Mouse (Mus musculus): ENCODE data around the gene Fyco1.
A peak's percentile ranks its signal among the peaks of the same experiment; 100 is the strongest.

The Fyco1 gene

DNA sequence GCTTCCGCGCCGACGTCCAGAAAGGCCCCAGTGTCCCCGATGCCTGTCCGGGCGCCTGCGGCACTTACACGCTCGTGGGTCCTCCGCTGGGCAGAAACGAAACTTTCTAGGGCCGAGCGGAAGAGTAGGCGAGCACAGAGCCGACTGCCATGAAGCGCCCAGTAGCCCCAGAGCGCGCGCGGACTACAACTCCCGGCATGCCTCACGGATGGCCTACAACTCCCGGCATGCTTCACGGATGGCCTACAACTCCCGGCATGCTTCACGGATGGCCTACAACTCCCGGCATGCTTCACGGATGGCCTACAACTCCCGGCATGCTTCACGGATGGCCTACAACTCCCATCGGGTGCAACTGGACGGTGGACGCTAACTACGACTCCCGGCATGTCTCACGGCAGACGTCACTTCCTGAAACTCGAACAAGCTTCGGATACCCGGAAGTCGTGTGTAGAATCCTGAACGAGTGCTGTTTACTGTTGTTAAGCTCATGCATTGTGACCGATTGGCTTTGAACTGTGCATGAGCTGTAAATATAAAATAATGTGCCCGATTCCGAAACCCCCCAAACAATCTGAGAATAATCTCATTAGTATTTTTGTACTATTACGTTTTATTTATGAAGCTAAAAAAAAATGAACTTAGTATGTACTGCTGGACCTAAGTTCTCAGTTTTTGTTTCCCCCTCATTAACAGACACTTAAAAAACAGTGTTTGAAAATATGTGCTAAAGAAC is at the start of gene Fyco1:
TSS of gene Fyco1 (minus strand) at position 187 of the 736 bp plus-strand sequence.
- DNase-seq (ENCODE audit: low spot score in 2 of 2), result peak; percentile 98 to 99

DNA sequence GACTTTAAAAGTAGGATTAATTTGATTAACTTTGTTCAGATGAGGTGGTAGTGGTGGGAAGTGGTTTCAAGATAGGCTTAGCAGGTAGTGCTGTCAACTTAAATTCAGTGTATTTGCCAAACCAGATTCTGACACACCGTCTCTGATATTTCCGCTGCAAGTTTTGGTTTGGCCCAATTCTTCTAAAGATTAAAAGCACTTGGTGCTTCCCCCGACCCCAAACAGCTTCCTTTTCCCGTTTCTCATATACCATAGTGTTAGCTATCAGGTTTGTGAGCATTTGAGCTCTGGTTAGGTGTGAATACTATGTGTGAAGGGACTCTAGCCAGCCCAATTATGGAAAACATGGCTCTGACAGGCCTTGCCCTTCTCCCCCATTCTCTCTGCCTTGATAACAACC is 20.4 kb upstream of the Fyco1 start:
- no peak for DNase-seq (ENCODE audit: low spot score in 2 of 2)

DNA sequence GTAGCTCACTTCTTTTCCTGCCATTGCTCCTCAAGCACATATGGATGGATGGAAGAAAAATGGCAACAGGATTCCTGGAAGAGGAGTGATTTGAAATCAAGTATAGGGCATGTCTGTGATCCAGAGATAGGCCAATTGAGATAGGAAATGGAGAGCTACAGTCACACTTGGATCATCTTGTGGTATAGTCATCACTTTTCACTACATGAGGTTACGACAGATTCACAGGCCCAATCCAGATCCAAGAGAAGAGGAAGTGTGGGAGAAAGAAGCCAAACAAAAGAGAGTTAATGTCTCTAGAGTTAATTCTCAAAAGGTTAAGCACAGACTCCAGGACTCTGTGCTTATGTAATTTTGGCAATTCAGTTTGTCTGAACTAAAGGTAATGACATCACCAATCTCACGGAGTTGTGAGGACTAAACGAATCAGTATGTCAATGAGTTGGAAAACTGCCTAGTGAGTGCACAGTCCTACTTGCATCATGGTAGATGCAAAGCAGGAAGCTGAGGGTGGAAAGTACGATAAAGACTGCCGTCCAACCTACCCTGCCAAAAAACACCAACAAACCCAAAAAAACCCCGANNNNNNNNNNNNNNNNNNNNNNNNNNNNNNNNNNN is 17.6 kb upstream of the Fyco1 start:
- no peak for DNase-seq (ENCODE audit: low spot score in 2 of 2)

GRCm38 (mm10) chr9:123863641-123864040 is 11.9 kb upstream of the Fyco1 start:
- DNase-seq (ENCODE audit: low spot score in 2 of 2), result no peak

- no peak for DNase-seq (ENCODE audit: low spot score in 2 of 2)
These were observed 11.4 kb upstream of the Fyco1 start for GRCm38 (mm10) chr9:123862895-123863616.

GRCm38 (mm10) chr9:123861929-123862328 is 10.2 kb upstream of the Fyco1 start, which contains the start of gene Xcr1:
Gene Xcr1 (minus strand): TSS chr9:123862029.
- DNase-seq (ENCODE audit: low spot score in 2 of 2), result no peak

DNA sequence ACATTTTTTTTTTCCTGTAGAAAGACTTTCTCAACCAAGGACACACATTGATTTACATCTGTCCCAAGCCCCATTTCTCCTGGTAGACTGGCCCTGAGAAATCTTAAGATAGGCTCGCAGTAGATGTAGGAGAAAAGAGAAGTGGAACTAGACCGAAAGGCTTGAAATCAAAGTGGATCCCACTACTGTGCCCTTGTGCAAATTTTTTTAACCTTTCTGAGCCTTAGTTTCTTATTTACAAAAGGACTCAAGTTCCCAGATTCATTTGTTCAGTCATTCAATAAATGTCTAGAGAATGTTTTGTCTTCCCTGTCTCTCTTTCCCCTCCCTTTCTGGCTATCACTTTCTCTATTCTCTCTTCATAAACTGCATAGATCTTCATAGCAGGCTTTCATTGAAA is 5.1 kb upstream of the Fyco1 start:
- no peak for DNase-seq (ENCODE audit: low spot score in 2 of 2)

GRCm38 (mm10) chr9:123852449-123853390 is 1.0 kb upstream of the Fyco1 start:
- no peak for DNase-seq (ENCODE audit: low spot score in 2 of 2)

DNA sequence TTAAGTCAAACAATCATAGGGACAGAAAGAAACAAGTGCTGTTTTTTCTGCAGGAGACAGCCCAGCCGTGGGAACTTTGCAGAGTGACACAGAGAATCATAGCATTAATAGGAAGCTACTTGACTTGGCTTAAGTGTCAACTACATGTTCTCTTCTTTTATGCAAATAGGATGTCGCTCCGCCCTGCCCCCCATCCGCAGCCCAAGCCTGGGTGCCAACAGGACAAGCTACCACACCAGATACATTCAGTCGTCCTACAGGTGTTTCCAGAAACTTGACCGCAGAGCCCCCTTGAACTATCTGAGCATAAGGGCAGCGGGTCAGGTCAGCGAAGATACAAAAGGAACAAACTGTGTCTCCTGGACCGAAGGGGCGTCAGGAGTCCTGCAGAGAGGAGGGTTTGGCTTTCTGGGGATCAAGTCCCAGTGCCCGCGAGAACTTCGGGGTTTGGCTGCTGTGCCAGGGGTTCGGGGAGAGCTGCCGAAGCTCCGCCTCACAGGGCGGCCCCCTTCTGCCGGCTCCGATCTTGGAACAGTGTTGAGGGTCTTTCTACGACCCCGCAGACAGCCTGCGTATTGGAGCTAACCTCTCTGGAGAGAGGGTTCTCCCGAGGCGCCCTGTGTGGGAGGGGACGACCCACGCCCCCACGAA is 512 bp downstream of the Fyco1 start:
- DNase-seq (ENCODE audit: low spot score in 2 of 2), result peak in 1 of 2 experiments; percentile 12

DNA sequence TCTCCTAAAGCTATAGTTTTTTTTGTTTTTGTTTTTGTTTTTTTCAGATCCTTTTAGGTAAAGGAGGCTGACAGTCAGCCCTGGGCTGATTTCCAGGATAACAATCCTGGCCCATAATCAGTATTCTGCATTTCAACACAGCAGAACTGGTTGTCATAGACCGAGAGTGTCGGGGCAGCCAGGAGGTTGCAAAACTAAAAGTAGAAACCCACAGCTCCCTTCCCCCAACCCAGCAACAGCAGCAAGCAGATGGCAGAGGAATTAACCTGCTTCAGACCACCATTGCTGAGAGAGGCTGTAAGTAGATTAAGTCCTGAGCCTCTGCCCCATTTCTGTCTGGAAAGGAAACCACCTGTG is 1.0 kb downstream of the Fyco1 start:
- DNase-seq (ENCODE audit: low spot score in 2 of 2), result no peak

GRCm38 (mm10) chr9:123849976-123850695 is 1.6 kb downstream of the Fyco1 start:
- DNase-seq (ENCODE audit: low spot score in 2 of 2), result no peak

DNA sequence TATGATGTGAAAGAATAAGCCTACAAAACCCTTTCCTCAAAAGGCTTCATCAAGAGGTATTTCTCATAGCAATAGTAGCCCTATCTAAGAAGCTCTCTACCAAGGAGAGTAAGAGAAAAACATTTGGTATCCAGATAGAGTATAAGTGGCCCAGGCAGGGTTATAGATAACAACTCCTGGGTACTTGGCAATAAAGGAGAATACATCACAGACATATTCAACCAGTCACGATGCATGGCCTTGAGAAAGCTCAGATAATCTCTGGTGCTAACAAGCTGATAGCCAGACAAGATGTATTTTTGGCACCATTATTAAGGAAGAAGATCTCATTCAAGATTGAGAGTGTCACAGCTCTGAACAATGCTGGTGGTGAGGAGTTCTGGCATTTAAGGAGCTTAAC is 5.2 kb downstream of the Fyco1 start:
- DNase-seq (ENCODE audit: low spot score in 2 of 2), result no peak

DNA sequence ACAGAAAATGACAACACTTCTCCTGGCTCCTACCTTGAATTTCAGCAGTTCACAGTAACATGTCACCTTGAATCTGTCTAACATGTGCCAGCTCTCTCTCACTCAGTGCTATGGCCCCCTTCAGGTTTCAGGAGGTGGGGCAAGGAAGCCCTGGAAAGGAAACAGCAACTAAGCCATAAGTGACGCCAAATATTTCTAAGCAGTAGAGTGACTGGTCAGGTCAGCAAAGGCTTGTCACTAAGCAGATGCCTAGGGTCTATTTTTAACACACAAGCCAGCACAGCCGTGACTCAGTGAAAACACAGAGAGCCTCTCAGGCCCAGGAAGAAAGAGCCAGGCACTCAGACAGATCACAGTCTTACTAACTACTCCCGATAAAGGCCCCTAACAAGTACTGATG is 6.6 kb downstream of the Fyco1 start:
- no peak for DNase-seq (ENCODE audit: low spot score in 2 of 2)

DNA sequence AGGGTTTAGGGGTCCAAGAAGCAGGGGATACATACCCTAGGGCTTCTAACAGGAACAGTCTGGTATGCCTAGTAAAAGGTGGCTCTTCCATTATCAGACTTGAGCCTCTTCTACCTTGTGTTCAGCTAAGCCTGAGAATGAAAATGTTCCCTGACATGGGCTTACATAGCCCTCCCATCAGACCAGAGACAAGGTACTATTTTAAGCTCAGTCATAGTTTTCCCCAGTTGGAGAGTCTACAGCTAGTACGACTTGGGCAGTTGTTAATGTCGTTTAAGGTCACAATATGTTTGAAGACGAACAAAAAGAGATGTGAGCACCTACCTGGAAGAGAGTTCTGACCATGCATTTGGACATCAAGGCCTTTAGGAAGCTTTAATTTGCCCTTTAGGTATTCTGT is 7.2 kb downstream of the Fyco1 start:
- no peak for DNase-seq (ENCODE audit: low spot score in 2 of 2)

DNA sequence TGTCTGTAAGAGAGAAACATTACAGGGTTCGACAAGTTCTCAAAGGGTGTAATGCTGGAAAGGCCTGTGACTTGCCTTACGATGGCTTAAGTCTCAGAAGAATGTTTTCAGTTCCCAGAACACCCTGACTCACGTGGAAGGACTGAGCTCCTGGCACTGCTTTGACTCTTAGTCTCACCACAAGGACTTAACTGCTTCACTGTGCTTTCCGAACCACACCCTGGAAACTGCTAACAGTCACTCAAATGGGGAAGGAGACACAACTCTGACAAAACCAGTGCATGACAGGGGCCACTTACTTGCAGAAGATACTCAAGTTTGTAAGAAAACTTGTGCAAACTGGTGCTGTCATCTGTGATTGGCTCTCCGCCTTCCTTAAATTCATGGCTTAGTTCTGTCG is 11.5 kb downstream of the Fyco1 start:
- no peak for DNase-seq (ENCODE audit: low spot score in 2 of 2)

GRCm38 (mm10) chr9:123835851-123836250 is 15.8 kb downstream of the Fyco1 start:
- no peak for DNase-seq (ENCODE audit: low spot score in 2 of 2)

- no peak for DNase-seq (ENCODE audit: low spot score in 2 of 2)
These were observed 22.8 kb downstream of the Fyco1 start for GRCm38 (mm10) chr9:123828916-123829315.

GRCm38 (mm10) chr9:123826631-123827030 is 25.1 kb downstream of the Fyco1 start:
- DNase-seq (ENCODE audit: low spot score in 2 of 2), result no peak

DNA sequence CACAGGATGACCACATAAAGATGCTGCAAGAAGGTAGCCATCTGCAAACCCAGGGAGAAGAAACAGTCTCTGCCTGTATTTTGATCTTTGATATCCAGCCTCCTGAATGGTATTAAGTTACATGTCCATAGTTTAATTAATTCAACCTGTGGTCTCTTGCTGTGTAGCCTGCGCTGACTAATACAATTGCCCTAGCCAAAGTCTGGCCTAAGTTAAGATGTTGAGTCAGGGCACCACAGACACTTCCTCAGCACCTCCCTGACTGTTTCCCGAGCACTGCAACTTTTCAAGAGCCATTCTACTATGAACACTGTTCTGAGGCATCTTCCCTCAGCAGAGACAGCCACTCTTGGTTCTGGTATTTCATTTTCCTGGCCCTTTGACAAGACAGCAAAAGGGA is 33.1 kb downstream of the Fyco1 start:
- DNase-seq (ENCODE audit: low spot score in 2 of 2), result no peak

DNA sequence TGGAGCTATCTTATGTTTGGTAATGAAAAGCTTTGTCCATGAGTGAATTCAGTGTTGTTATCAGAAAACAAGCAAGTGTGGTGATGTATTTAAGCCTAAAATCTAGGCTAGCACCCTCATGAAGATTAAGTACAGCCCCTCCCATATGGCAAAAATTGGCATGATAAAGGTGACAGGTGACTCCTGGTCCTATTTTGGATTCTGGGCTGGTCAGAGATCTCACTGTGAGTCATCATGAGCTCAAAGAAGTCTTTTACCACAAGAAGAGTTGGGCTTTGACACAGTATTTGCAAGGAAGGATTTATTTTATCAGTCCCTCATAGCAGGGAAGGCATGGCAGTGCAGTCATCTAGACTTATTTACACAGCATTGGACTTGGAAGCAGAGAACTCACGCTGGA is 35.7 kb downstream of the Fyco1 start:
- no peak for DNase-seq (ENCODE audit: low spot score in 2 of 2)

DNA sequence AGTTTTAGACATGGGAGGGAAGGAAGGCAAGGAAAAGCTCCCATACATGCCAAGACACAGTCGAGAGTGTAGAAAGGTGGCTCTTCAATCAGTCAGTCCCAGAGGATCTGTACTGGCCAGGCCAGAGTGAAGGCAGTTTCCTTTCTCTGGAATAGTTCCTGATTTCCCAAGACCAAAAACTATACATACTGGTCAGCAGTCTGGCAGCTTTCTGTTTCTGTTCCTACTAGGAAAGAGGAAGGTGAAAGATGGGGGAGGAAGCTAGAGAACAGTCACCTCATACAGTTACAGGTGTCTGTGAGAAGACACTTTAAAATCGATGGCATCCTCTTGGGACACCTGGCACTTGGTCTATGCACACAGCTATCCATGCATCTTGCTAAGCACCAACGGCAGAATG is 36.3 kb downstream of the Fyco1 start:
- no peak for DNase-seq (ENCODE audit: low spot score in 2 of 2)

Measured in right cerebral cortex, postnatal 36 days (tissue).